Mouse (Mus musculus): Measurements from ENCODE around the gene Ppp2r1b. TPM values are rescaled to one million over a fixed set of nuclear protein-coding genes. Genes with fewer than 3 reads are reported as not detected.
A peak's percentile ranks its signal among the peaks of the same experiment; 100 is the strongest.

Ppp2r1b gene
- polyA plus RNA-seq, 1 experiment, result 17.1 TPM

- no peak for TF ChIP-seq POLR2A (IDR thresholded peaks at IDR 0.05; ENCODE audit: control insufficient read depth, extremely low read depth, insufficient read depth, low read length, poor library complexity)
- no peak for TF ChIP-seq CTCF (IDR thresholded peaks at IDR 0.05; ENCODE audit: borderline replicate concordance, control insufficient read depth, extremely low read depth, insufficient read depth, low read length, poor library complexity)
- no peaks in the 10 kb centered on the region for H3K36me3 ChIP-seq (ENCODE audit: control insufficient read depth, insufficient read depth, low read length)
- DNase-seq, result no peak
- 89% methylated on average over 12 of the region's 12 CpGs for WGBS
- no peaks in the 10 kb centered on the region for H3K27me3 ChIP-seq (ENCODE audit: control insufficient read depth, insufficient read depth, low read length)
- no peak overlapping the region for H3K4me3 ChIP-seq (ENCODE audit: control insufficient read depth, insufficient read depth, low read length)
- peaks cover 16% of the 10 kb centered on the region; the same call in 1 of the 2 replicates for H3K4me1 ChIP-seq (replicated peaks; ENCODE audit: control insufficient read depth, insufficient read depth, low read length)
- H3K27ac ChIP-seq (ENCODE audit: control insufficient read depth, insufficient read depth, low read length), result no peak overlapping the region
Measured at GRCm38 (mm10) chr9:50847606-50848368, 2.7 kb downstream of the Ppp2r1b start.

- peaks cover 19% of the 10 kb centered on the region; the same call in 1 of the 2 replicates for H3K4me1 ChIP-seq (replicated peaks; ENCODE audit: control insufficient read depth, insufficient read depth, low read length)
- TF ChIP-seq CTCF (IDR thresholded peaks at IDR 0.05; ENCODE audit: borderline replicate concordance, control insufficient read depth, extremely low read depth, insufficient read depth, low read length, poor library complexity), result no peak
- no peak for TF ChIP-seq POLR2A (IDR thresholded peaks at IDR 0.05; ENCODE audit: control insufficient read depth, extremely low read depth, insufficient read depth, low read length, poor library complexity)
- H3K36me3 ChIP-seq (ENCODE audit: control insufficient read depth, insufficient read depth, low read length), result no peaks in the 10 kb centered on the region
- no peaks in the 10 kb centered on the region for H3K27me3 ChIP-seq (ENCODE audit: control insufficient read depth, insufficient read depth, low read length)
- H3K4me3 ChIP-seq (ENCODE audit: control insufficient read depth, insufficient read depth, low read length), result no peak overlapping the region
- no peak overlapping the region for H3K27ac ChIP-seq (ENCODE audit: control insufficient read depth, insufficient read depth, low read length)
- DNase-seq, result no peak
- WGBS, result 90% methylated on average over 5 of the region's 5 CpGs
Measured at GRCm38 (mm10) chr9:50848821-50849220, 3.7 kb downstream of the Ppp2r1b start.

GRCm38 (mm10) chr9:50849249-50849648 is 4.1 kb downstream of the Ppp2r1b start:
- no peak overlapping the region for H3K4me3 ChIP-seq (ENCODE audit: control insufficient read depth, insufficient read depth, low read length)
- H3K27ac ChIP-seq (ENCODE audit: control insufficient read depth, insufficient read depth, low read length), result no peak overlapping the region
- H3K4me1 ChIP-seq (replicated peaks; ENCODE audit: control insufficient read depth, insufficient read depth, low read length), result peaks cover 19% of the 10 kb centered on the region; the same call in 1 of the 2 replicates
- no peak for TF ChIP-seq CTCF (IDR thresholded peaks at IDR 0.05; ENCODE audit: borderline replicate concordance, control insufficient read depth, extremely low read depth, insufficient read depth, low read length, poor library complexity)
- TF ChIP-seq POLR2A (IDR thresholded peaks at IDR 0.05; ENCODE audit: control insufficient read depth, extremely low read depth, insufficient read depth, low read length, poor library complexity), result no peak
- H3K36me3 ChIP-seq (ENCODE audit: control insufficient read depth, insufficient read depth, low read length), result no peaks in the 10 kb centered on the region
- WGBS, result 15% methylated on average over 8 of the region's 8 CpGs
- no peaks in the 10 kb centered on the region for H3K27me3 ChIP-seq (ENCODE audit: control insufficient read depth, insufficient read depth, low read length)
- DNase-seq, result peak; percentile 85

- 27% methylated on average over 9 of the region's 9 CpGs for WGBS
- Histone ChIP-seq H3K36me3 (ENCODE audit: control insufficient read depth, insufficient read depth, low read length) (no peaks in the 10 kb centered on the region), H3K27me3 (ENCODE audit: control insufficient read depth, insufficient read depth, low read length) (no peaks in the 10 kb centered on the region), H3K4me3 (ENCODE audit: control insufficient read depth, insufficient read depth, low read length) (no peak overlapping the region), H3K4me1 (replicated peaks; ENCODE audit: control insufficient read depth, insufficient read depth, low read length) (peaks cover 19% of the 10 kb centered on the region; the same call in 1 of the 2 replicates), H3K27ac (ENCODE audit: control insufficient read depth, insufficient read depth, low read length) (no peak overlapping the region)
- TF ChIP-seq POLR2A (IDR thresholded peaks at IDR 0.05; ENCODE audit: control insufficient read depth, extremely low read depth, insufficient read depth, low read length, poor library complexity) (no peak), CTCF (IDR thresholded peaks at IDR 0.05; ENCODE audit: borderline replicate concordance, control insufficient read depth, extremely low read depth, insufficient read depth, low read length, poor library complexity) (no peak)
- no peak for DNase-seq
Measured at GRCm38 (mm10) chr9:50849755-50850154, 4.7 kb downstream of the Ppp2r1b start.

- no peaks in the 10 kb centered on the region for H3K36me3 ChIP-seq (ENCODE audit: control insufficient read depth, insufficient read depth, low read length)
- no peak for TF ChIP-seq POLR2A (IDR thresholded peaks at IDR 0.05; ENCODE audit: control insufficient read depth, extremely low read depth, insufficient read depth, low read length, poor library complexity)
- no peak for TF ChIP-seq CTCF (IDR thresholded peaks at IDR 0.05; ENCODE audit: borderline replicate concordance, control insufficient read depth, extremely low read depth, insufficient read depth, low read length, poor library complexity)
- no peaks in the 10 kb centered on the region for H3K27me3 ChIP-seq (ENCODE audit: control insufficient read depth, insufficient read depth, low read length)
- 45% methylated on average over 11 of the region's 11 CpGs for WGBS
- no peak overlapping the region for H3K27ac ChIP-seq (ENCODE audit: control insufficient read depth, insufficient read depth, low read length)
- no peak overlapping the region for H3K4me3 ChIP-seq (ENCODE audit: control insufficient read depth, insufficient read depth, low read length)
- DNase-seq, result no peak
- peaks cover 19% of the 10 kb centered on the region; the same call in 1 of the 2 replicates for H3K4me1 ChIP-seq (replicated peaks; ENCODE audit: control insufficient read depth, insufficient read depth, low read length)
Measured at GRCm38 (mm10) chr9:50850271-50850670, 5.2 kb downstream of the Ppp2r1b start.

- peak; percentile 16 for DNase-seq
- peaks cover 19% of the 10 kb centered on the region; the same call in 1 of the 2 replicates for H3K4me1 ChIP-seq (replicated peaks; ENCODE audit: control insufficient read depth, insufficient read depth, low read length)
- WGBS, result 20% methylated on average over 8 of the region's 8 CpGs
Measured at GRCm38 (mm10) chr9:50850713-50851112, 5.6 kb downstream of the Ppp2r1b start.

More at GRCm38 (mm10) chr9:50850713-50851112, 5.6 kb downstream of the Ppp2r1b start:
- Histone ChIP-seq H3K27me3 (ENCODE audit: control insufficient read depth, insufficient read depth, low read length) (no peaks in the 10 kb centered on the region), H3K27ac (ENCODE audit: control insufficient read depth, insufficient read depth, low read length) (no peak overlapping the region), H3K4me3 (ENCODE audit: control insufficient read depth, insufficient read depth, low read length) (no peak overlapping the region), H3K36me3 (ENCODE audit: control insufficient read depth, insufficient read depth, low read length) (no peaks in the 10 kb centered on the region)
- TF ChIP-seq POLR2A (IDR thresholded peaks at IDR 0.05; ENCODE audit: control insufficient read depth, extremely low read depth, insufficient read depth, low read length, poor library complexity), result no peak

Measured in thymus, adult 2 months (tissue).